Mouse (Mus musculus) lung, postnatal 0 days (tissue): Measurements from ENCODE around the gene Tnni3k.

ENCODE experiments used
- CTCF ChIP-seq: IDR thresholded peaks from 2 replicates; pipeline ENCODE4 v1.5.1; 2016; ENCODE audit warnings: antibody characterized with exemption, mild to moderate bottlenecking
- EP300 ChIP-seq: IDR thresholded peaks from 2 replicates; pipeline ENCODE4 v1.6.1; 2016; ENCODE audit warnings: antibody characterized with exemption, mild to moderate bottlenecking, control low read depth

DNA sequence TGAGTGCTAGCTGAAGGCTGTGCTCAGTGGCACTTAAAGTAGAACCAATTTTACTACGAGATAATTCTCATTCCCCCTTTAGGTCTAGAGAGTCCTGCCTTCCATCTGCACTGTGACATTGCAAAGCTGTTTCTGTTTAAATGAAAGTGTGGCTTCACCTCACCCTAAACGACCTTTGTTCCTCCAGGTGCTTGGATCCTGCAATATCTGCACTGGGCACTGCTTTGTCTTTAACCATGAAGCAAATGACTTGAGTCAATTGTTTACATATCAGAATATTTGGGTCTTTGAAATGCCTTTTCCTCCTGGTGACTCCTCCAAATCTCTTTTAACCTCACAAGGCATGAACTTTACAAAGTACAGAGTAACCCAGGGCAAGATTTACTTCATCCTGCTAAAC is 175.7 kb downstream of the Tnni3k start:
- no peak for TF ChIP-seq CTCF
- no peak for TF ChIP-seq EP300
